ENCODE assay signal across 8 mouse cellular contexts in the genomic region with DNA sequence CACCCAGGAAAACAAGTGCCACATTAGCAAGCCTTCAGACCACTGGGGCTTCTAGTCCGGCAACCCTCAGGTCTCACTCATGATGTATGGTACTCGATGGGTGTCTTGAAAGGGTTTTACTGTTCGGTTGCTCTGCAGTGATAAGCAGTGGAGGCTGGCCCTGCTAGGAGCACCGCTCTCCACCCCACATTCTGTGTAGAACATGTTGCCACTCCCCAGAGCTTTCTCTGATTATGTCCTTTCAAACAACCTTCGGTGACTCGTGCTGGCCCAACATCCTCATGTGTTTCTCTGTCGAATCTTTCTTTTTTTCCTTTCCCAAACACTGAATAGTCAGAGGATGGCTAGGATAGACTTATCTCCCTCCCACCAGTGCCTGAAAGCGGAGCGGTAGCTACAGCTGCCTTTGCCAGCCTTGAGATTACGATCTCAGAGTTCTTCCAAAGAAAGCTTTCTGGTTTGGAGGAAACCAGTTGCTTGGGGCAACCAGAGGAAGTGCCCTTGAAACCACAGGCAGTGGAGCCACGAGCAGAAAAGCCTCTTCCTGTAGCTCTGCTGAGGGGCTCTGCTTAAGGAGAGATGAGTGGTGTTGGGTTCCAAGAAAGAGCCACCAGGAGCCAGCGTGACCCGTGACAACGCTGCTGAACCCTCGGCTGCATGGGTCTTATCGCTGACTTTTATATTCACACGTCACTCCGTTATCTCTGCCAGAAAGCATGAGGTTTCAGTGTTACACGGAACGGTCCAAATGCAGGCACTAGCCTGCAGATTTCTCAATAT.
DNase-seq lines count a peak whose midpoint lies in the region; TF ChIP-seq lines count a peak whose summit lies in the region.

No protein-coding gene starts in this region.

- H3K27me3 ChIP-seq in spleen, adult 2 months (ENCODE audit: control insufficient read depth, insufficient read depth, low read length): no peaks in the 10 kb centered on the region
- H3K27me3 ChIP-seq in limb, embryonic 10.5 days (ENCODE audit: low read depth, poor library complexity, severe bottlenecking): no peaks in the 10 kb centered on the region

- H3K9me3 ChIP-seq in limb, embryonic 10.5 days (replicated peaks): no peaks in the 10 kb centered on the region

- H3K36me3 ChIP-seq in spleen, adult 2 months (ENCODE audit: control insufficient read depth, insufficient read depth, low read length): no peaks in the 10 kb centered on the region
- no peaks in the 10 kb centered on the region for H3K36me3 ChIP-seq in limb, embryonic 10.5 days

- peaks cover 11% of the 10 kb centered on the region; the same call in 1 of the 2 replicates for H3K4me1 ChIP-seq in spleen, adult 2 months (ENCODE audit: control insufficient read depth, insufficient read depth, insufficient read length)
- H3K4me1 ChIP-seq in limb, embryonic 10.5 days: peaks cover 10% of the 10 kb centered on the region; the same call in 1 of the 2 replicates

- no peak for TF ChIP-seq POLR2A in spleen, adult 2 months (IDR thresholded peaks at IDR 0.05; ENCODE audit: low read depth, low read length)

- DNase-seq in spleen, adult 2 months (ENCODE audit: low read depth in 1 of 2, low spot score in 2 of 2): peak; percentile 29 to 38
- no peak for DNase-seq in spleen, adult 12 weeks (ENCODE audit: low spot score)
- DNase-seq in brain, adult 2 months (ENCODE audit: low read depth, low spot score): peak; percentile 51
- DNase-seq in limb, embryonic 10.5 days (ENCODE audit: low spot score): no peak
- DNase-seq in thymus, adult 18-20 months: peak; percentile 62 to 75
- no peak for DNase-seq in gastrocnemius, postnatal 4 days (ENCODE audit: low spot score in 2 of 2)
- DNase-seq in layer of hippocampus, postnatal 10 days (ENCODE audit: low spot score in 2 of 2): no peak
- no peak for DNase-seq in cerebellum, postnatal 4 days (ENCODE audit: low spot score in 2 of 2)

- no peak for TF ChIP-seq CTCF in spleen, adult 2 months (IDR thresholded peaks at IDR 0.05; ENCODE audit: extremely low read depth, insufficient read depth, insufficient read length, insufficient replicate concordance)

- H3K27ac ChIP-seq in spleen, adult 2 months (ENCODE audit: insufficient read depth, low read length): 0 out of 2 replicates have a peak overlapping the region, but pooled peaks have one; percentile 23
- 0 out of 2 replicates have a peak overlapping the region, but pooled peaks have one; percentile 19 for H3K27ac ChIP-seq in limb, embryonic 10.5 days

- H3K4me3 ChIP-seq in spleen, adult 2 months (ENCODE audit: extremely low read depth, insufficient read depth, insufficient read length): peak overlapping the region; percentile 20; the same call in 1 of the 2 replicates
- no peak overlapping the region for H3K4me3 ChIP-seq in limb, embryonic 10.5 days

- WGBS in spleen, adult 2 months: 6% methylated on average over 20 of the region's 20 CpGs
- WGBS in limb, embryonic 10.5 days: 86% methylated on average over 20 of the region's 20 CpGs

Comparison
In these comparisons a context has a peak if more than half of its experiments do, and no peak if none do; other contexts are left out.
1. DNase-seq: peak in spleen, adult 2 months (2 of 2), brain, adult 2 months (single experiment) and thymus, adult 18-20 months (2 of 2); none in spleen, adult 12 weeks (single experiment), limb, embryonic 10.5 days (single experiment), gastrocnemius, postnatal 4 days (0 of 2), layer of hippocampus, postnatal 10 days (0 of 2) and cerebellum, postnatal 4 days (0 of 2).